Mouse (Mus musculus): ENCODE measurements around the gene Eomes. TPM values are rescaled to one million over a fixed set of nuclear protein-coding genes. Genes with fewer than 3 reads are reported as not detected.

Eomes gene
- polyA plus RNA-seq, 1 experiment from 2014 or later, result 0.07 TPM

DNA sequence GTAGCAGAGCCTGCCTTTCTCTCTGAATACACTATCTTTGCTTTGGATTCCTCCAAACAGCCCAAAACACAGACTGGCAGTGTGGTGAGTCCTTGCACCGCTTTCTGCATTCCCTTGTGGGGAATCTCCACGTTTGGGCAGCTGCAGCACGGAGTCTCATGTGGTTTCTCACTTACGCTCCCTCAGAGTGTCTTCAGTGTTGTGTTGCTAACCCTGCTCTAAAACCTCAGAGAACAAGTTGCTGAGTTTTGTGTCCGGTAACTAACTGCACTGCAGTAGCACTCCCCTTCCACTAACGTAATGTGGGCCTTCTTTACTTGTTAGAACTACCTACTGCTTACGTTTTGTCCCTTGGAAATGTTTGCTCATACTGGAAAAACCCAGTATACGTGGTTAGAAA lies 41.1 kb downstream of the Eomes start:
- DNase-seq (ENCODE audit: low spot score), result peak; percentile 17
- no peaks in the 10 kb centered on the region for H3K27me3 ChIP-seq (replicated peaks; ENCODE audit: control insufficient read depth, insufficient read depth, low read length)

DNA sequence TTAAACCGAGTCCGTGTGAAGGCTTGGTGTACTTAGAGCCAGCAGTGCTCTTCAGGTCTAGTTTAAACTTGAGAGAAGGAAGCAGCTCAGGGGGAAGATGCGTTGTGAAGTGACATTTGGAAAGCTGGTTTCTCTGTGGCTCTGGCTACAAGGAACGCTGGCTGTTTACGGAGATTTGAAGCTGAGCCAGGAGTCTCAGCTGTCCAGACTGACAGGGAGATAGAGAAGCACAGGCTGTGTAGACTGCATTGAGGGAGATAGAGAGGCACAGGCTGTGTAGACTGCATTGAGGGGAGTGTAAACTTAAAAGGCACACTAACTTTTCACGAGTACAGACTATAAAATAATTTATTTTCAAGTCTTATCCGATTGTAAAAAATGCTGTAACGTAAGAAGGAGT lies 42.0 kb downstream of the Eomes start:
- H3K9me3 ChIP-seq (ENCODE audit: control insufficient read depth, low read length), result no peaks in the 10 kb centered on the region
- H3K4me1 ChIP-seq (ENCODE audit: control insufficient read depth, insufficient read depth, low read length), result peaks cover 8% of the 10 kb centered on the region; the same call in 1 of the 2 replicates
- H3K27me3 ChIP-seq (replicated peaks; ENCODE audit: control insufficient read depth, insufficient read depth, low read length), result no peaks in the 10 kb centered on the region
- DNase-seq (ENCODE audit: low spot score) (peak; percentile 55), ATAC-seq (ENCODE audit: low read depth) (no peak)
- H3K4me2 ChIP-seq (ENCODE audit: low read depth, low read length), result peak overlapping the region; percentile 15; the same call in 1 of the 2 replicates
- H3K9ac ChIP-seq (ENCODE audit: low read depth, low read length), result peak overlapping the region; percentile 31; the same call in 1 of the 2 replicates
- 56% methylated on average over 8 of the region's 8 CpGs for WGBS
- 0 out of 2 replicates have a peak overlapping the region, but pooled peaks have one; percentile 28 for H3K27ac ChIP-seq (replicated peaks; ENCODE audit: low read depth, low read length)
- no peak overlapping the region for H3K4me3 ChIP-seq (ENCODE audit: low read depth, low read length)
- H3K36me3 ChIP-seq (ENCODE audit: control insufficient read depth, insufficient read depth, low read length), result peaks cover 30% of the 10 kb centered on the region

More for the DNA sequence above, 41.1 kb downstream of the Eomes start:
- H3K27ac ChIP-seq (replicated peaks; ENCODE audit: low read depth, low read length), result no peak overlapping the region
- no peaks in the 10 kb centered on the region for H3K9me3 ChIP-seq (ENCODE audit: control insufficient read depth, low read length)
- ATAC-seq (ENCODE audit: low read depth), result no peak
- peaks cover 8% of the 10 kb centered on the region; the same call in 1 of the 2 replicates for H3K4me1 ChIP-seq (ENCODE audit: control insufficient read depth, insufficient read depth, low read length)
- H3K4me2 ChIP-seq (ENCODE audit: low read depth, low read length), result no peak overlapping the region
- no peak overlapping the region for H3K9ac ChIP-seq (ENCODE audit: low read depth, low read length)
- H3K36me3 ChIP-seq (ENCODE audit: control insufficient read depth, insufficient read depth, low read length), result peaks cover 29% of the 10 kb centered on the region
- no peak overlapping the region for H3K4me3 ChIP-seq (ENCODE audit: low read depth, low read length)
- WGBS, result 56% methylated on average over 8 of the region's 8 CpGs

DNA sequence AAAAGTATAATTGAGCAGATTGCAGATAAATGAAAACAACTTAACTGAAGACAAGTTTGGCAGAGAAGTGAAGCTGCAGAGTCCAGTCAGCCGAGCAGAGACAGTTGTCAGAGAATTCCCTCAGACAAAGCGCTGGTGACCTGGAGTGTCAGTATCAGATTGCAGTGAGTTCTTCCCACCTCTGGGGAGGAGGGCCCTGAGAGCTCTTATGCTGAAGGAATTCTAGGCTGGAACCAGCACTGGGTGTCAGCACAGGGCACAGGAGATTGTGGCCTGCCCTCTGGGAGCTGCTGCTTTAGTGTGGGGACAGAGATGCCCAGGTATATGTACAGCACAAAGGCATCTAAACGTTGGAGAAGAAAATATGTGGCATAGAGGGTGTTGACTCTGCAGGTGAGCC lies 42.8 kb downstream of the Eomes start:
- no peaks in the 10 kb centered on the region for H3K27me3 ChIP-seq (replicated peaks; ENCODE audit: control insufficient read depth, insufficient read depth, low read length)
- WGBS, result 25% methylated on average over 3 of the region's 3 CpGs
- no peaks in the 10 kb centered on the region for H3K9me3 ChIP-seq (ENCODE audit: control insufficient read depth, low read length)
- peaks cover 8% of the 10 kb centered on the region; the same call in 1 of the 2 replicates for H3K4me1 ChIP-seq (ENCODE audit: control insufficient read depth, insufficient read depth, low read length)
- no peak overlapping the region for H3K4me3 ChIP-seq (ENCODE audit: low read depth, low read length)
- ATAC-seq (ENCODE audit: low read depth), result no peak
- H3K36me3 ChIP-seq (ENCODE audit: control insufficient read depth, insufficient read depth, low read length), result peaks cover 30% of the 10 kb centered on the region
- no peak for DNase-seq (ENCODE audit: low spot score)
- H3K9ac ChIP-seq (ENCODE audit: low read depth, low read length), result no peak overlapping the region
- no peak overlapping the region for H3K27ac ChIP-seq (replicated peaks; ENCODE audit: low read depth, low read length)
- H3K4me2 ChIP-seq (ENCODE audit: low read depth, low read length), result no peak overlapping the region

DNA sequence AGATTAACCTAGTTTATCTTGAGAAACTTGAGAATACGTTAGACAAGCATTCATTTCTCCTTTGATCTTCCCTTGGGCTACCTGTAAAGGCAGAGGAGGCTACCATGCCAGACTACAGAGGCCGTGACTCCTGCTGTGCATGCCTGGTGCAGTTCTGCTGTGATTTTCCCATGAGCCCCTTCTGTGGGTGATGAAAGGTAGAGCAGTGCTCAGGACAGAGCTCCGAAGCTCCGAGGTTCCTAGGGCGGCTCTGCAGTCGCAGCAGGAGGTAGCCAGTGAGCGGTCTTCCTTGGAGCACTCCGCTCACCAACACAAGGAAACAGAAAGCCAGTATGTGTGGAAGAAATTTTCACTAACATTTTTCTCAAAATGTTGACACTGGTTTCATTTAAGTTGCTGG lies 43.6 kb downstream of the Eomes start:
- WGBS, result 65% methylated on average over 8 of the region's 8 CpGs
- Histone ChIP-seq H3K27ac (replicated peaks; ENCODE audit: low read depth, low read length) (no peak overlapping the region), H3K9ac (ENCODE audit: low read depth, low read length) (no peak overlapping the region), H3K27me3 (replicated peaks; ENCODE audit: control insufficient read depth, insufficient read depth, low read length) (no peaks in the 10 kb centered on the region), H3K4me2 (ENCODE audit: low read depth, low read length) (no peak overlapping the region), H3K9me3 (ENCODE audit: control insufficient read depth, low read length) (no peaks in the 10 kb centered on the region), H3K4me1 (ENCODE audit: control insufficient read depth, insufficient read depth, low read length) (peaks cover 8% of the 10 kb centered on the region; the same call in 1 of the 2 replicates), H3K4me3 (ENCODE audit: low read depth, low read length) (no peak overlapping the region), H3K36me3 (ENCODE audit: control insufficient read depth, insufficient read depth, low read length) (peaks cover 32% of the 10 kb centered on the region)
- ATAC-seq (ENCODE audit: low read depth), result no peak
- DNase-seq (ENCODE audit: low spot score), result no peak

DNA sequence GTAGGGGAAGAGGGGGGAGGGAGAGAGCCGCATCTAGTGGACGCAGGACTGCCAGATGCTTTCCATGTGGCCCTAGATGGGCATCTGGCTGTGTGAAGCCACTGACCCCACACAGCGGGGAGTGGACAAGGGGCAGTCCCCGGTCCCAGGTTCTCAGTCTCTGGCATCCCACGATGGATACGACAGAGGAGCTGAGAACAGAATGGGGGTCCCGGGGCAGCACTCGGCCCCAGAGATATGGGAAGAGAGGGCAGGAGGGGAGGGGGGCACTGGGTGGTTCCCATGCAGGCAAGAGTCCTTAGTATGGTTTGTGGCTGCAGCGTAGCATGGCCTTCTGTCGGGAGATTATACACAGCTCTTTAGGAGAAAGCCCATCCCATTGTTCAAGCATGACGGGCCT lies 45.7 kb downstream of the Eomes start:
- DNase-seq (ENCODE audit: low spot score), result no peak
- no peak for ATAC-seq (ENCODE audit: low read depth)

DNA sequence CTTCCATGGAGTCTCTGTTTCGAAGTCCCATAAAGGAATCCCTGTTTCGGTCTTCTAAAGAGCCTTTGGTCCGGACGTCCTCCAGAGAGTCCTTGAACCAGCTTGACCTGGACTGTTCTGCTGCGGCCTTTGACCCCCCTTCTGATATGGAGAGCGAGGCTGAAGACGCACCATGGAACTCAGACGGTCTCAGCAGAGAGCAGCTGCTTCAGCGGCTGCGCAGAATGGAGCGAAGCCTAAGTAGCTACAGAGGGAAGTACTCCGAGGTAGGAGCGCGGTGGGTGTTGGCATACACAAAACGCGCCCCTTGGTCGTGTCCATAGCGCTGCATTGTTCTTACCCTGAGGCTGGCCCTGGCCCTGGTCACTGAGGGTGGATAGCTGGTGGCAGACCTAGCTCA lies 49.0 kb downstream of the Eomes start:
- ATAC-seq (ENCODE audit: low read depth), result no peak
- Histone ChIP-seq H3K27ac (replicated peaks; ENCODE audit: low read depth, low read length) (no peak overlapping the region), H3K9ac (ENCODE audit: low read depth, low read length) (no peak overlapping the region), H3K4me2 (ENCODE audit: low read depth, low read length) (no peak overlapping the region), H3K27me3 (replicated peaks; ENCODE audit: control insufficient read depth, insufficient read depth, low read length) (no peaks in the 10 kb centered on the region), H3K4me1 (ENCODE audit: control insufficient read depth, insufficient read depth, low read length) (no peaks in the 10 kb centered on the region), H3K4me3 (ENCODE audit: low read depth, low read length) (no peak overlapping the region), H3K36me3 (ENCODE audit: control insufficient read depth, insufficient read depth, low read length) (peaks cover 84% of the 10 kb centered on the region), H3K9me3 (ENCODE audit: control insufficient read depth, low read length) (no peaks in the 10 kb centered on the region)
- WGBS, result 92% methylated on average over 18 of the region's 18 CpGs
- DNase-seq (ENCODE audit: low spot score), result no peak

More for the DNA sequence above, 45.7 kb downstream of the Eomes start:
- Histone ChIP-seq H3K9me3 (ENCODE audit: control insufficient read depth, low read length) (no peaks in the 10 kb centered on the region), H3K27ac (replicated peaks; ENCODE audit: low read depth, low read length) (no peak overlapping the region), H3K9ac (ENCODE audit: low read depth, low read length) (no peak overlapping the region), H3K4me3 (ENCODE audit: low read depth, low read length) (no peak overlapping the region), H3K36me3 (ENCODE audit: control insufficient read depth, insufficient read depth, low read length) (peaks cover 53% of the 10 kb centered on the region), H3K4me2 (ENCODE audit: low read depth, low read length) (no peak overlapping the region), H3K27me3 (replicated peaks; ENCODE audit: control insufficient read depth, insufficient read depth, low read length) (no peaks in the 10 kb centered on the region), H3K4me1 (ENCODE audit: control insufficient read depth, insufficient read depth, low read length) (peaks cover 8% of the 10 kb centered on the region; the same call in 1 of the 2 replicates)
- WGBS, result 80% methylated on average over 11 of the region's 11 CpGs

DNA sequence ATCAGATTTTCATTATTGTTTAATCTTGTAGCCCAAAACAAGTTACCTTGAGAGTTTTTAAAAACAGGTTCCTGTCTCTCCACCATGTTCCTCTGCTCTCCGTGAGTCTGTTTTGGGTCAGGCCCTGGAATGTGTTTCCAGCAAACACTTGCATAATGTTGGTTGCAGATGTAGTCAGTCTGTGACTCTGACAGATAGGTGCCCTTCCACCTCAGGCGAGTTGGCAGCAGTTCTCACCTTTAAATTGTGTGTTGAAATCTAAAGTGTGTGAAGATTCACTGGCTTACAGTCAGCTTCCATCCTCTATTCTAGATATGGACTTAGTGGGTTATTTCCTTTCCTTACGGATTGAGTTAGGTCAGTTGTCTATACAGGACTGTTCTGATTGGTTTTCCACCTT lies 51.8 kb downstream of the Eomes start:
- H3K36me3 ChIP-seq (ENCODE audit: control insufficient read depth, insufficient read depth, low read length), result peaks cover 93% of the 10 kb centered on the region
- WGBS, result 81% methylated on average over 3 of the region's 3 CpGs
- no peak for ATAC-seq (ENCODE audit: low read depth)
- H3K27ac ChIP-seq (replicated peaks; ENCODE audit: low read depth, low read length), result no peak overlapping the region
- no peaks in the 10 kb centered on the region for H3K27me3 ChIP-seq (replicated peaks; ENCODE audit: control insufficient read depth, insufficient read depth, low read length)
- H3K4me1 ChIP-seq (ENCODE audit: control insufficient read depth, insufficient read depth, low read length), result no peaks in the 10 kb centered on the region
- H3K9ac ChIP-seq (ENCODE audit: low read depth, low read length), result no peak overlapping the region
- no peak overlapping the region for H3K4me3 ChIP-seq (ENCODE audit: low read depth, low read length)
- H3K9me3 ChIP-seq (ENCODE audit: control insufficient read depth, low read length), result no peaks in the 10 kb centered on the region
- no peak overlapping the region for H3K4me2 ChIP-seq (ENCODE audit: low read depth, low read length)
- no peak for DNase-seq (ENCODE audit: low spot score)

DNA sequence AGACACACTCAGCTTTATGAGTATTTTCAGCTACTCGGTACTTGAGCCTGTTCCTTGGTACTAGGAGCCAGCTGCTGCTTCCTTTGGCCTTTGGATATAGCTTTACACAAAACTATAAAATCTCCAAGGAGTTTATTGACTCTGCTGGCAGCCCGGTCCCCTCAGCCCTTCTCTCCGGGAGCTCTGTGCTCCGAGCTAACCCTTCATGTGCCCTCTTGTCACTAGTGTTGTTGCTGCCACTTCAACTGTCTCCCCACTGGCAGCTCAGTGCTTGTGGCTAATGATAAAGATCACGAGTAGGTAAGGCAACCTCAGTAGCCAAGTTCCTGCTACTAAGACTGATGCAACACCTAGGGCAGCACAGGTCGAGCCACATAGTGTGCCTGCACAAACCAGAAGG lies 52.7 kb downstream of the Eomes start:
- ATAC-seq (ENCODE audit: low read depth), result no peak
- no peaks in the 10 kb centered on the region for H3K4me1 ChIP-seq (ENCODE audit: control insufficient read depth, insufficient read depth, low read length)
- H3K27ac ChIP-seq (replicated peaks; ENCODE audit: low read depth, low read length), result no peak overlapping the region
- H3K4me2 ChIP-seq (ENCODE audit: low read depth, low read length), result no peak overlapping the region
- H3K4me3 ChIP-seq (ENCODE audit: low read depth, low read length), result no peak overlapping the region
- H3K27me3 ChIP-seq (replicated peaks; ENCODE audit: control insufficient read depth, insufficient read depth, low read length), result no peaks in the 10 kb centered on the region
- WGBS, result 85% methylated on average over 6 of the region's 6 CpGs
- no peak for DNase-seq (ENCODE audit: low spot score)
- peaks cover 92% of the 10 kb centered on the region for H3K36me3 ChIP-seq (ENCODE audit: control insufficient read depth, insufficient read depth, low read length)
- H3K9ac ChIP-seq (ENCODE audit: low read depth, low read length), result no peak overlapping the region
- H3K9me3 ChIP-seq (ENCODE audit: control insufficient read depth, low read length), result no peaks in the 10 kb centered on the region

DNA sequence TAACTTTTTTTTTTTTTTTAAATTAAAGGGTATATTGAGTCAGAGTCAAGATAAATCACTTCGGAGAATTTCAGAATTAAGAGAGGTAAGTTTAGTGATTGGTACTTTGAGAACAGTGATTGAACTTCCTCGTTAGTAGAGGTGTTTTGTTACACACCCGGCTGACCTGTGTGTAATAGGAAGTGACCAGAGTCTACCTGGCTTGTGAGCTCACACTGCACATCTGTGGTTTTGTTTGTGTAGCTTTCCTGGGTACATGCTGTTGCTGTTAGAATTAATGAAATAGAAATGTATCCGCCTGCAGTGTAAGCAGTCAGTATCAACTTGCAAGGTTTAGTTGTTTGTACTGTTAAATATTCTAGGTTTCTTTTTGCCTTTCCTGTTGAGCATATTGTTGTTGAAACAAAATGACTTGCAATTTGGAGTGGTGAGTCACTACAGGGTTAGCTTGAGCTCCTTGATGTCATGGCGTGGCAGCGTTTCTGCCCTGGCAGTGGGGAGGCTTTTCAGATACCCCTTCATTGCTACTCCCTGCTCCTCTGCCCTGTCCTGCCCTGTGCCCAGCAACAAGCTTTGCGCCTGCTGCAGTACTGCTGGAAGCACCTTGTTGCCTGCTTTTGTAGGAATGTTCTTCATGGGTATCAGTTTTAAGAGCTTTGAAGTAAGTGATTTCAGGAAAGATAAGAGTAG lies 54.6 kb downstream of the Eomes start:
- Histone ChIP-seq H3K9me3 (ENCODE audit: control insufficient read depth, low read length) (no peaks in the 10 kb centered on the region), H3K27me3 (replicated peaks; ENCODE audit: control insufficient read depth, insufficient read depth, low read length) (no peaks in the 10 kb centered on the region), H3K4me1 (ENCODE audit: control insufficient read depth, insufficient read depth, low read length) (no peaks in the 10 kb centered on the region), H3K4me3 (ENCODE audit: low read depth, low read length) (no peak overlapping the region), H3K27ac (replicated peaks; ENCODE audit: low read depth, low read length) (no peak overlapping the region), H3K4me2 (ENCODE audit: low read depth, low read length) (no peak overlapping the region), H3K9ac (ENCODE audit: low read depth, low read length) (no peak overlapping the region), H3K36me3 (ENCODE audit: control insufficient read depth, insufficient read depth, low read length) (peaks cover 91% of the 10 kb centered on the region)
- WGBS, result 89% methylated on average over 7 of the region's 7 CpGs
- ATAC-seq (ENCODE audit: low read depth), result no peak
- DNase-seq (ENCODE audit: low spot score), result no peak

Measured in embryonic facial prominence, embryonic 14.5 days (tissue).